ENCODE assay signal across 8 mouse cellular contexts in genomic region chr11:84794496-84795113, GRCm38 (mm10). TPM values are rescaled to one million over a fixed set of nuclear protein-coding genes. Genes with fewer than 3 reads are reported as not detected.
DNase-seq lines count a peak whose midpoint lies in the region; ATAC-seq and TF ChIP-seq lines count a peak whose summit lies in the region.

No protein-coding gene starts in this region.

- DNase-seq in MEL (ENCODE audit: low read depth, low spot score) = peak; percentile 83
- DNase-seq in cerebellum, adult 2 months = peak; percentile 75 to 85
- DNase-seq in forebrain, postnatal 0 days = peak; percentile 92
- peak; percentile 36 to 80 for DNase-seq in layer of hippocampus, adult 8-10 months (ENCODE audit: low spot score in 2 of 2)
- DNase-seq in retina, embryonic 14.5 days (ENCODE audit: low spot score) = peak; percentile 91
- DNase-seq in thymus, postnatal 4 days = peak; percentile 65

- H3K4me2 ChIP-seq in forebrain, postnatal 0 days (ENCODE audit: low read depth) = peak overlapping the region; percentile 44
- H3K4me2 ChIP-seq in lung, embryonic 16.5 days (ENCODE audit: low read depth, low read length) = no peak overlapping the region

- H3K4me1 ChIP-seq in MEL (ENCODE audit: control insufficient read depth in 1 of 2, insufficient read depth in 2 of 2, low read length in 2 of 2) = no peaks in the 10 kb centered on the region
- no peaks in the 10 kb centered on the region for H3K4me1 ChIP-seq in cerebellum, adult 2 months (ENCODE audit: control insufficient read depth, insufficient read depth, low read length)
- H3K4me1 ChIP-seq in forebrain, postnatal 0 days (ENCODE audit: insufficient read depth) = no peaks in the 10 kb centered on the region
- no peaks in the 10 kb centered on the region for H3K4me1 ChIP-seq in lung, embryonic 16.5 days (replicated peaks; ENCODE audit: control insufficient read depth, insufficient read depth, low read length)

- no peak for TF ChIP-seq EP300 in MEL (IDR thresholded peaks at IDR 0.05; ENCODE audit: low read depth in 1 of 2, low read length in 2 of 2)

- H3K79me2 ChIP-seq in MEL (ENCODE audit: control insufficient read depth, insufficient read depth, low read length, poor library complexity) = no peaks in the 10 kb centered on the region

- H3K27me3 ChIP-seq in MEL (ENCODE audit: control insufficient read depth in 1 of 2, insufficient read depth in 2 of 2, low read length in 2 of 2) = peaks cover 4 to 7% of the 10 kb centered on the region in 2 experiments; a peak in 2 of 4 replicates
- H3K27me3 ChIP-seq in cerebellum, adult 2 months (ENCODE audit: control insufficient read depth, insufficient read depth, low read length) = no peaks in the 10 kb centered on the region
- H3K27me3 ChIP-seq in forebrain, postnatal 0 days (ENCODE audit: insufficient read depth, low read length) = no peaks in the 10 kb centered on the region; the same call in 1 of the 2 replicates
- H3K27me3 ChIP-seq in lung, embryonic 16.5 days (ENCODE audit: control insufficient read depth, insufficient read depth, low read depth, low read length) = no peaks in the 10 kb centered on the region

- no peak for TF ChIP-seq POLR2A in MEL (IDR thresholded peaks at IDR 0.05; ENCODE audit: control insufficient read depth in 1 of 2, insufficient read depth in 1 of 2, low read depth in 1 of 2, low read length in 2 of 2, poor library complexity in 1 of 2)
- no peak for TF ChIP-seq POLR2A in cerebellum, adult 2 months (IDR thresholded peaks at IDR 0.05; ENCODE audit: borderline replicate concordance, insufficient read depth, low read length)

- no peaks in the 10 kb centered on the region for H3K36me3 ChIP-seq in MEL (ENCODE audit: control insufficient read depth in 1 of 2, insufficient read depth in 2 of 2, low read length in 2 of 2)
- no peaks in the 10 kb centered on the region for H3K36me3 ChIP-seq in forebrain, postnatal 0 days (ENCODE audit: insufficient read depth)
- H3K36me3 ChIP-seq in lung, embryonic 16.5 days (ENCODE audit: control insufficient read depth, insufficient read depth, low read length) = no peaks in the 10 kb centered on the region

- no peak overlapping the region for H3K27ac ChIP-seq in MEL (ENCODE audit: control insufficient read depth, low read depth, low read length)
- no peak overlapping the region for H3K27ac ChIP-seq in cerebellum, adult 2 months (ENCODE audit: insufficient read depth, low read length)
- no peak overlapping the region for H3K27ac ChIP-seq in forebrain, postnatal 0 days (ENCODE audit: low read depth, low read length)
- no peak overlapping the region for H3K27ac ChIP-seq in lung, embryonic 16.5 days (ENCODE audit: low read length)

- 0 out of 4 replicates have a peak overlapping the region, but pooled peaks of 1 of the 2 experiments have one; percentile 12 for H3K4me3 ChIP-seq in MEL (ENCODE audit: control insufficient read depth in 1 of 2, insufficient read depth in 1 of 2, low read depth in 2 of 2, low read length in 2 of 2)
- H3K4me3 ChIP-seq in cerebellum, adult 2 months (replicated peaks; ENCODE audit: insufficient read depth, low read depth, low read length) = peak overlapping the region; percentile 29
- H3K4me3 ChIP-seq in forebrain, postnatal 0 days (ENCODE audit: low read depth, low read length) = peak overlapping the region; percentile 24
- no peak overlapping the region for H3K4me3 ChIP-seq in lung, embryonic 16.5 days (ENCODE audit: low read length)

- no peaks in the 10 kb centered on the region for H3K9me3 ChIP-seq in MEL (replicated peaks; ENCODE audit: insufficient read depth, low read length)
- H3K9me3 ChIP-seq in forebrain, postnatal 0 days (ENCODE audit: low read length) = no peaks in the 10 kb centered on the region
- H3K9me3 ChIP-seq in lung, embryonic 16.5 days (ENCODE audit: control insufficient read depth, low read length) = no peaks in the 10 kb centered on the region

- TF ChIP-seq RAD21 in MEL (IDR thresholded peaks at IDR 0.05; ENCODE audit: low read depth, low read length) = peak; percentile 99

- WGBS in cerebellum, adult 2 months = 5% methylated on average over 17 of the region's 17 CpGs
- whole genome bisulfite sequencing in forebrain, postnatal 0 days = 5% methylated on average over 17 of the region's 17 CpGs
- 6% methylated on average over 17 of the region's 17 CpGs for WGBS in lung, embryonic 16.5 days

- H3K9ac ChIP-seq in MEL (ENCODE audit: control insufficient read depth, low read depth, low read length, poor library complexity, severe bottlenecking) = no peak overlapping the region
- peak overlapping the region; percentile 47 for H3K9ac ChIP-seq in forebrain, postnatal 0 days
- no peak overlapping the region for H3K9ac ChIP-seq in lung, embryonic 16.5 days (ENCODE audit: low read length)

- ATAC-seq in forebrain, postnatal 0 days = peak; percentile 94
- peak; percentile 56 to 76; a peak in 3 of 4 replicates for ATAC-seq in hematopoietic stem cell, adult 5-6 weeks (replicated peaks in 1 of 2; ENCODE audit: insufficient read depth in 1 of 2, low FRiP score in 2 of 2, low TSS enrichment in 1 of 2, low read depth in 1 of 2, poor library complexity in 2 of 2, severe bottlenecking in 2 of 2)
- peak; percentile 67; the same call in 1 of the 2 replicates for ATAC-seq in lung, embryonic 16.5 days (ENCODE audit: low read depth)

- peak; percentile 85 to 100 (median 99) for TF ChIP-seq CTCF in MEL (IDR thresholded peaks at IDR 0.05 in 2 of 3, conservative IDR thresholded peaks at IDR 0.05 in 1 of 3; ENCODE audit: control insufficient read depth in 1 of 3, insufficient read depth in 1 of 3, low read depth in 2 of 3, low read length in 3 of 3, poor library complexity in 1 of 3, severe bottlenecking in 1 of 3)
- peak; percentile 99 for TF ChIP-seq CTCF in cerebellum, adult 2 months (IDR thresholded peaks at IDR 0.05; ENCODE audit: borderline replicate concordance, insufficient read depth, low read depth, low read length)
- peak; percentile 100 for TF ChIP-seq CTCF in forebrain, postnatal 0 days (IDR thresholded peaks at IDR 0.05; ENCODE audit: low read depth)

TF ChIP-seq in MEL, 35 proteins besides CTCF, POLR2A, EP300 and RAD21:
- no peak for TF ChIP-seq JUND (IDR thresholded peaks at IDR 0.05; ENCODE audit: low read depth, low read length)
- TF ChIP-seq NELFE (IDR thresholded peaks at IDR 0.05; ENCODE audit: low read depth, low read length) = no peak
- TF ChIP-seq E2F4 (IDR thresholded peaks at IDR 0.05; ENCODE audit: borderline replicate concordance, low read depth, low read length) = no peak
- no peak for TF ChIP-seq MAFK (IDR thresholded peaks at IDR 0.05; ENCODE audit: borderline replicate concordance, low read depth, low read length)
- 0 out of 2 replicates have a peak, but pooled peaks have one; percentile 43 for TF ChIP-seq SIN3A (IDR thresholded peaks at IDR 0.05; ENCODE audit: low read length)
- TF ChIP-seq MYB (IDR thresholded peaks at IDR 0.05; ENCODE audit: low read depth, low read length) = no peak
- TF ChIP-seq HCFC1 (IDR thresholded peaks at IDR 0.05; ENCODE audit: low read depth, low read length) = no peak
- TF ChIP-seq GABPA (IDR thresholded peaks at IDR 0.05; ENCODE audit: low read depth, low read length) = no peak
- no peak for TF ChIP-seq CHD2 (IDR thresholded peaks at IDR 0.05; ENCODE audit: low read length)
- TF ChIP-seq BHLHE40 (IDR thresholded peaks at IDR 0.05; ENCODE audit: borderline replicate concordance, low read depth, low read length) = no peak
- TF ChIP-seq ZC3H11A (IDR thresholded peaks at IDR 0.05; ENCODE audit: low read depth, low read length) = peak; percentile 91
- no peak; the same call in 1 of the 2 replicates for TF ChIP-seq TCF12 (IDR thresholded peaks at IDR 0.05; ENCODE audit: low read depth, low read length)
- TF ChIP-seq SMC3 (IDR thresholded peaks at IDR 0.05; ENCODE audit: low read depth, low read length) = peak; percentile 93
- no peak for TF ChIP-seq KAT2A (conservative IDR thresholded peaks at IDR 0.05; ENCODE audit: low read depth, low read length)
- no peak for TF ChIP-seq UBTF (IDR thresholded peaks at IDR 0.05; ENCODE audit: borderline replicate concordance, insufficient read depth, low read depth, low read length)
- TF ChIP-seq TBP (IDR thresholded peaks at IDR 0.05; ENCODE audit: low read depth, low read length) = no peak
- TF ChIP-seq MAZ (IDR thresholded peaks at IDR 0.05; ENCODE audit: low read depth, low read length) = 0 out of 2 replicates have a peak, but pooled peaks have one; percentile 22
- TF ChIP-seq TAL1 (IDR thresholded peaks at IDR 0.05; ENCODE audit: low read length) = no peak
- TF ChIP-seq USF2 (IDR thresholded peaks at IDR 0.05; ENCODE audit: borderline replicate concordance in 1 of 2, insufficient read depth in 1 of 2, low read depth in 1 of 2, low read length in 2 of 2) = no peak

RNA-seq across cellular contexts. Expression of gene Mrm1, which starts 24.7 kb away (rescaled TPM):
- total RNA-seq in MEL (2012; rRNA removed) = 37.8 and 41.6 TPM in 2 replicates
- polyA plus RNA-seq in MEL (2012; ENCODE audit: insufficient read depth in 1 of 2, insufficient read length in 2 of 2, low read depth in 1 of 2, low replicate concordance in 2 of 2, missing spikeins in 1 of 2) = 10 to 100 TPM in 1 of 2 experiments, not detected in 1; 23.2 TPM
- 16.5 and 44.6 TPM in 2 replicates for polyA plus RNA-seq in cerebellum, adult 2 months (2012; rRNA removed)
- 14.6 and 18.2 TPM in 2 replicates for total RNA-seq in forebrain, postnatal 0 days (2014; rRNA removed)
- polyA plus RNA-seq in forebrain, postnatal 0 days (2015; fragmentation: Nextera tagmentation; extraction: Ambion mirVana) = 12.1 and 12.8 TPM in 2 replicates
- total RNA-seq in hematopoietic stem cell, adult 5-6 weeks (2017) = 9.5 and 21.7 TPM in 2 replicates
- total RNA-seq in layer of hippocampus, adult 8-10 months (2022) = 10 to 100 TPM; 10.5 to 15.0 (median 10.6) TPM
- 8.1 and 11.4 TPM in 2 replicates for polyA plus RNA-seq in lung, embryonic 16.5 days (2015; fragmentation: Nextera tagmentation; extraction: Ambion mirVana)

RNA-seq across cellular contexts. Expression of gene Dhrs11, which starts 34.2 kb away (rescaled TPM):
- 29.4 and 36.6 TPM in 2 replicates for total RNA-seq in MEL (2012; rRNA removed)
- polyA plus RNA-seq in MEL (2012; ENCODE audit: insufficient read depth in 1 of 2, insufficient read length in 2 of 2, low read depth in 1 of 2, low replicate concordance in 2 of 2, missing spikeins in 1 of 2) = 10 to 100 TPM in 1 of 2 experiments, not detected in 1; 37.7 TPM
- polyA plus RNA-seq in cerebellum, adult 2 months (2012; rRNA removed) = 33.6 and 37.4 TPM in 2 replicates
- 4.8 and 8.3 TPM in 2 replicates for total RNA-seq in forebrain, postnatal 0 days (2014; rRNA removed)
- 7.8 TPM in 2 replicates for polyA plus RNA-seq in forebrain, postnatal 0 days (2015; fragmentation: Nextera tagmentation; extraction: Ambion mirVana)
- total RNA-seq in hematopoietic stem cell, adult 5-6 weeks (2017) = 21.3 and 22.0 TPM in 2 replicates
- total RNA-seq in layer of hippocampus, adult 8-10 months (2022) = 1 to 10 TPM; 5.6 to 8.5 (median 6.5) TPM
- 12.9 and 14.1 TPM in 2 replicates for polyA plus RNA-seq in lung, embryonic 16.5 days (2015; fragmentation: Nextera tagmentation; extraction: Ambion mirVana)
